Mouse (Mus musculus): Measurements from ENCODE around the gene Sp4.

DNA sequence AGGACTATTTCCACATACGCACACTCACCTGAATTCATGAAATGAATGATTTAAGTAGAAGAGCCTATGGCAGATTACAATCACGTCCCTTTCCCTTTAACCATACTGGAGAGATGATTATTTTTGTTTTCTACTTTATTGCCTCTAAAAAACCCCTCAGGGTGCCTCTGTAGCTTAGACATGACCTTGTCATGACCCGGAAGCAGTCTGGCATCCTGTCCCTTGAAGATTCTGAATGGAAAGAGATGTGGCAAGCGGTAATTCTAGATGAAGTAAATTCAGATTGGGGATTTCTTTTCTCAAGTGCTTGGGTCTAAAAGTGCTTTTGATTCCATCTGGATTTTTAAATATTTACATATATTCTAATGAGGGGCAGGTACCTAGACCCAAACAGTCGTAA, 24.9 kb downstream of the Sp4 start:
- no peak for TF ChIP-seq EP300 (IDR thresholded peaks at IDR 0.05; ENCODE audit: low read length)
- no peak for TF ChIP-seq POLR2AphosphoS2 (IDR thresholded peaks at IDR 0.05; ENCODE audit: low read depth, low read length)
- TF ChIP-seq ZNF384 (IDR thresholded peaks at IDR 0.05; ENCODE audit: low read depth, low read length): no peak
- TF ChIP-seq POLR2A (IDR thresholded peaks at IDR 0.05; ENCODE audit: low read depth, low read length): no peak
- TF ChIP-seq CTCF (conservative IDR thresholded peaks at IDR 0.05 in 1 of 2, IDR thresholded peaks at IDR 0.05 in 1 of 2; ENCODE audit: low read depth in 2 of 2, low read length in 2 of 2): no peak
- no peak for TF ChIP-seq JUND (conservative IDR thresholded peaks at IDR 0.05; ENCODE audit: low read depth, low read length)
- TF ChIP-seq GABPA (IDR thresholded peaks at IDR 0.05; ENCODE audit: insufficient replicate concordance, low read depth, low read length): no peak
- TF ChIP-seq CHD1 (IDR thresholded peaks at IDR 0.05; ENCODE audit: low read depth, low read length): no peak
- TF ChIP-seq ETS1 (conservative IDR thresholded peaks at IDR 0.05; ENCODE audit: low read depth, low read length): no peak
- no peak for TF ChIP-seq UBTF (IDR thresholded peaks at IDR 0.05; ENCODE audit: low read depth, low read length)
